Mouse (Mus musculus): ENCODE data around the gene Arl15.

Gene Arl15

DNA sequence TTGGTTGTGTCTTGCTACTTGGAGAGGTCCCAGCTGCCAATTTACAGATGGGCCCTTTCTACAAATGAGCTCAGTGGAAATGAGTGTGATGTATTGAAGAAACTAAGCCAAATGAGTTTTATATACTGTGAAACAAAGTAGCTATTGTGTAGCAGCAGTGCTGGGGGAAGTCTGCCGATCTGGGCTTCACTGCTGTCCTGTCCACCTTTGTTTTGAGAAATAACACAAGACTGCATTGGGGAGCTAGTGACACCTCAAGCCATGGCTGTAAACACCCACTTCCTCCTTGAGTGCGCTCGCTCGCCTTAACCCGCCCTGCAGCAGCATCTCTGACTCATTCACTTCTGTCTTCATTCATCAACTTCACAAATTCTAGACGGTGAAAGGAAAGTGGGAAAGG is 189.3 kb downstream of the Arl15 start:
- peak in 1 of 2 experiments; percentile 47 for DNase-seq (ENCODE audit: low spot score in 2 of 2)

DNA sequence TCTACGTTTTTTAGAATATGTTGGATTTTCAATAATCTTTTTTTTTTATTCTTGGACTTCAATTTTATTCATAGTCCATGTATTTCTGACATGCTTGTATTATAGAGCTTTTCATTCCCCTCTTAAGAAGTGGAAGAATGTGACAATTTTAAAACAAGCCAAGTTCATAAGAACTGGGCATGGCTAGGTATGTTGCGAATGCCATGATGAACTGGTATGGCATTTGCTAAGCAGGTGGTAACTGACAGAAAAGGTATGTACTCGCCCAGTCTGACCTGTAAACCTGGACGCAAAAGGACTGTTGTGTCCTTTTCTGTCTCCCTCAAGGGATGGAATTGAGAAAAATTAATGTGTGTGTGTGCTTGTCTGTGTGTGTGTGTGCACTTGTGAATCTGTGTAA is 190.2 kb downstream of the Arl15 start:
- peak in 1 of 2 experiments; percentile 17 for DNase-seq (ENCODE audit: low spot score in 2 of 2)

DNA sequence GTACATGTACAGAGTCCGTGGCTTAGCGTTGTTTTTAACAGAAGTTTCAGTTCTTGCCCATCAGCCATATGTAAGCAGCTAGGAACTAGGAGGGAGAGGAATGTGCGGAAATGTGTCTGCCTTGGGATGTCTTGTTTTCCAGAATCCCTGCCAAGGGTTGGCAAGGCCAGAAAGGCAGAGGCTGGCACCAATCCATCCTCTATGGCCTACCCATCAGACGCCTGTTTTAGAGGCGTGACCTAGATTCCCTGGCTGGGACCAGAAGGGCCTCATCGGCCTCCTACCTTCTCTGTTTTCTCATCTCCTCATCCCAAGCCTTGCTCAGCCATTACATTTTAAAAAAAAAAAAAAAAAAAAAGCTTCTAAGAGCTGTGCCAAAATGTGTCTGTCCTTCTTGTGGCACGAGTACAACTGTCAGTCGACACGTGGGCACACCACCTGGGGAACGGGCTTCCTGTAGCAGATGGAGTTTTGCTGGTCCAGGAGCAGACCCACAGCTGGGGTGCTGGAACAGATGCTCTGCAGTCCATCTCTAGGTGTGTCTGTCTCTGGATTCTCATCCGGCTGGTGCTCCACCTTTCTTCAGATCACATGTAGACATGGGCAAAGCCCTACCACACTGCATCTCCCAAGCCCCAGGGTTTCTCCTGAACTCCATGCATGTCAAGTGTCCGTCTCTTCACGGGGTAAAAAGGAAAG is 192.7 kb downstream of the Arl15 start:
- peak in 1 of 2 experiments; percentile 52 for DNase-seq (ENCODE audit: low spot score in 2 of 2)

DNA sequence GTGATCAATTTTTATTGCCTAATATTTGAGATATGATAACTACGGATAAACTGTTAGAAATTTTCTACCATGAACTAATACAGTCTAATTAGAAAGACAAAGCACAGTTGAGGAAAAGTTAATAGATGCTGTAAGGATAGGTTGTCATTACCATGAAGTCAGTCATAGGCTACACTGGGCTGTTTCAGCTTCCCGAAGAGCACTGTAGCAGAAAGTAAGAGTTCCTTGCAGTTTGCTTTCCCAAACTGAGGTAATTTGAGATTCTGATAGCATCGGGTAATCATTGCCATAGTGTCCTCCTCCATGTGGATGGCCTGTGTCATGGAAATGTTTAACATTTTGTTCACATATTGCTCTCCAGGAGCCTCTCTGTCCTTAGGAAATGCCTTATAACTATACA is 195.9 kb downstream of the Arl15 start:
- DNase-seq (ENCODE audit: low spot score in 2 of 2) = no peak

DNA sequence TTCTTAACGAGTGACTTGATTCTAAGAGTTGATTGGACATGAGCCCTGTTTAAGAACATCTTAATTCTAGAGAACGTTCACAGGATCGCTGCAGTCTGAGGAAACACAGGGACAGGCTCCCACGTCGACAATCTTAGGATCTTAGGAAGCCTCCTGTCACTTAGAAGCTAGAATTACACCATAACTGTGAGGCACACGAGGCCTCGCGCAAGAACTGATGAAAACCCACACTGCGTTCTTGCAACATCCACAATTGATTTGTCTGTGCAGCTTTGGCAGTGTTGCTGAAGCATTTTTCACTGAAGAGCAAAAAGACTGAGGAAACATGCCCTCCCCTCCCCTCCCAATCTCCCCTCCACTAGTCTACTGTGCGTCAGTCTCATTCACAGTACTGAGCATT is 196.4 kb downstream of the Arl15 start:
- peak in 1 of 2 experiments; percentile 36 for DNase-seq (ENCODE audit: low spot score in 2 of 2)

- peak in 1 of 2 experiments; percentile 11 for DNase-seq (ENCODE audit: low spot score in 2 of 2)
Measured at GRCm38 (mm10) chr13:113993066-113993465, 198.8 kb downstream of the Arl15 start.

DNA sequence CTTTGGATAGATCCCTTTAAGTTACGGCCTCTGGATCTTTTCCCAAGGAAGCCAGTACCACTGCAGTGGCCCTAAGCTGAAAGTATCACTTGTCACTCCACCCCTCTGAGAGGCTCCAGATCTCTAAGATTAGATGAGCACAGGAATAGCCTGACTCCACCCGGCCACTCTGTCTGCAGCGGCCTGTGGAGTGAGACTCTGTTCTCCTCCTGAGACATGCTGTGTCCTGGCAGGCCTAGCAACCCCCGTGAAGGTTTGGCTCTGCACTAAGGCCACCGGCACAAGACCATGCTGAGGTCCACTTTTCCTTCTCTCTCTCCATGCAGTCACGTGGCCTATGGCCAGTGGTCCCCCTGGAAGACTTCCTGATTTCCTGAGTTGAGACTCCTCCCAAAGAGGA is 200.3 kb downstream of the Arl15 start:
- peak in 1 of 2 experiments; percentile 56 for DNase-seq (ENCODE audit: low spot score in 2 of 2)

- peak in 1 of 2 experiments; percentile 8 for DNase-seq (ENCODE audit: low spot score in 2 of 2)
Measured at GRCm38 (mm10) chr13:113995490-113996236, 201.4 kb downstream of the Arl15 start.

DNA sequence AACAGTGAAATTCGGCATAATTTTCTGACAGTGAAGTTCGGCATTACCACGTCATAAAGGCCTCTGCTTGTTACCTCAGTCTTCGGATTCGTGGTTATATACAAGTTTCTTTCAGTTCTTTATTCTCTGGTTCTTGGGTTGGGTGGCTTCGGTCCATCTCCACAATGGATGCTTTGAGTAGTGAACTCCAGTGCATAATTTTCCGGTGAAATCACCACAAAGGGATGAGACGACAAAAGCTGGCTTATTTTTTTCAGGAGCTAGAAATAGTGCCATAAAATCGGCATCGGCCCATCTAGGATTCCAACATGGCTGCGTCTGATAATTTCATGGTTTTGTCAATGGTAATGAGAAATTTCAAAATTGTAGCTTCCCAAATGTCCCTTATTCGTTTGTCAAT is 204.5 kb downstream of the Arl15 start:
- DNase-seq (ENCODE audit: low spot score in 2 of 2) = no peak

GRCm38 (mm10) chr13:114003463-114003862 is 209.2 kb downstream of the Arl15 start:
- DNase-seq (ENCODE audit: low spot score in 2 of 2) = no peak

DNA sequence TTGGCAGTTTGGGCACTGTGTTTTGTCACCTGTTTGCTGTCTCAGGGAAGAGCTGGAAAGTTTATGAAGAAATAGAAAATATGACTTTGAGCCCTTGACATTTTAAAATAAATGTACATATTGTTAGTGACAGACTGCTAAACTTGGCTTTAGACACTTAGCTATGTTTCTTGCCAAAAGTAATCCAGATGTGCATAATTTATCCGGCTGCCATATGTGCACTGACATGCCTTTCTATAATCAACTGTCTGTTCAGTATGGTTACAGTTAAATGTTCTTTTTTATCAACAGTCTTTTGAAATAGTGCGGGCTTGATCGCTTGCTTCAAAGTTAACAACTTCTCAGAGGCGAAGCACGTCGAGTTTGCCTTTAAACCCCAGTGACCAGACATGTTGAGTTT is 209.9 kb downstream of the Arl15 start:
- DNase-seq (ENCODE audit: low spot score in 2 of 2) = no peak

GRCm38 (mm10) chr13:114009786-114010185 is 215.5 kb downstream of the Arl15 start:
- no peak for DNase-seq (ENCODE audit: low spot score in 2 of 2)

DNA sequence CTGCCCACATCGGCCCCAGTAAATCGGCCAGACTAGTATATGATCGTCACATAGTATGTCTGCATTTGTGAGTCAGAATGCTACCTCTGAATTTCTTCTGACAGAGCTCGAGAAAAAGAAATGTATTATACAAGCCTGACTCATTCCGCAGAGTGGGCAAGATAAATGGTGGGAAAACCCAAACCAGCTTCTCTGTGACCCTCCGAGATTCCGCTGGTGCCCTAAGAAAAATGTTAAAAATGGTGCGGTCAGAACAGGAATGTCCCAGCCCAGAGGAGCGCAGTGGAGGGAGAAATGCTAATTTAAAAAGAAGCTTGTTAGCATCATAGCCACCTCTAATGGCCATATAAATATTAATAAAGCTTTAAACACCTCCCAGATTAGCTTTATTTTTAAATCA is 216.2 kb downstream of the Arl15 start:
- DNase-seq (ENCODE audit: low spot score in 2 of 2) = no peak

DNA sequence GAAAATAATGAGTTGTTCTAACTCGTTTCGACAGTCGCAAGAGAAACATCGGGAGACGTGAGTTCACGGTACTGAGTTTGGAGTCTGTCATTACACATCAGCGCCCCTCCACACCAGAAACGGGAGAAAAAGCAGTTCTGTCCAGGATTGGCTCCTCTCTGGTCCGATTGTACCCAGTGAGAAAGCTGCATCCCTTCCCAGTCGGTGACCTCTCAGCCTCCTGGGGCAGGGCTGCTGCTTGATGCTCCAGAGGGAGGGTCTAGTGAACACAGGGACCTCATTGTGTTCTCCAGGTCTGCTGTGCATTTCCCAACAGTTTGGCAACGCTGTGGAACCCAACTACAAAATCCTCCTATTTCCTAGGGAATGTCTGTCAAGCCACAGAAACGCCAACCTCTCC is 216.7 kb downstream of the Arl15 start:
- DNase-seq (ENCODE audit: low spot score in 2 of 2) = no peak

DNA sequence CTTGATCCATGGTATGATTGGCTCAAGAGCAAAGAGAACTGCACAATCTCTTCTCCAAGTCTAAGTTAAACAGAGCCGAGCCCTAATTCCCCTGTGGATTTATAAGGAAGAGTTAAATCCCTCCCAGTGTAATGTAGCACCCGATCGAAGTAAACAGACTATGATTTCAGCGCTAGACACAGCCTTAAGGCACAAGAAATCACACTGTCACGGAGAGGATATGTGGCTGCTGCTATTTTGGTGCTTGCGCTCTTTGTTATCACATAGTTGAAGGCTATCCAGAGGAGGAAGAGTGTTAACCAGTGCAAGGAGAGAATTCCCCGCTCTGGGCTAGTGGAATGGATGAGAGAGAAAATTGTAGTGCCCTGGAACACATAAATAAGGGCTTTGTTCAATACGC is 223.6 kb downstream of the Arl15 start:
- DNase-seq (ENCODE audit: low spot score in 2 of 2) = no peak

DNA sequence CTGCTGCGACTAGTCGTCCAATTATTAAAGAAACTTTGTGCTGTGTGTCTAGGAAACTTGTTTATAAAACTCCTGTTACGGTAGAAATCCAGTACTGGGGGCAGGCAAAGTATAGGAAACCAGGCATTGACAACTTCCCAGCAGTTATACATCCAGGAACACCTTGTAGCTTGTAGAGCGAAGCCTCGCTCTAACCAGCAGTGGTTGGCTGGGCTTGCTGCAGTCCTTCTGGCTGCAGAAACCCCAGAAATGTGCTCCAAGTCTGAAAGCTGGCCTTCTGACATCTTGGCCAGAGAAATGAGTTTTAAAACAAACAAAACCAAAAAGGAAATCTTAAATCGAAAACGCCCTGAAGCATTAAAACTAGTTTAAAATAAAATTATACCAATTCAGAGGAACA is 229.2 kb downstream of the Arl15 start:
- no peak for DNase-seq (ENCODE audit: low spot score in 2 of 2)

DNA sequence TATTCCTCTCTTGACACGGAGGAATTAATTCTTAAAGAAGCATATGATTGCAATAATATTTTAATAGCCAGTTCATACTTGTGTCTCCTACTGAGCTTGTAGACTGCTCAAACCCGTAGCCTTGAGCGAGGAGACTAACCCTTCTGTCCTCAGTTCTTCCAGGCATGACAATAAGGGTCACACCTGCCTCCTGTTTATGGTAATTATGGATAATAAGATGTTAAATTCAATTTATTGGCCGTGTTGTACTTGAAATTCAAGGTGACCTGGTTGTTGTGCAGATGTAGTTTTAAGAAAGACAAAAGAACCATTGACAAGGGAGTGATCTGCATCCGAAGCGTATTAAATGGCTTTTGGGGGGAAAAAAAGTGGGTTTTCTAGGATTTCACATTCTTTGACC is 232.0 kb downstream of the Arl15 start:
- no peak for DNase-seq (ENCODE audit: low spot score in 2 of 2)

DNA sequence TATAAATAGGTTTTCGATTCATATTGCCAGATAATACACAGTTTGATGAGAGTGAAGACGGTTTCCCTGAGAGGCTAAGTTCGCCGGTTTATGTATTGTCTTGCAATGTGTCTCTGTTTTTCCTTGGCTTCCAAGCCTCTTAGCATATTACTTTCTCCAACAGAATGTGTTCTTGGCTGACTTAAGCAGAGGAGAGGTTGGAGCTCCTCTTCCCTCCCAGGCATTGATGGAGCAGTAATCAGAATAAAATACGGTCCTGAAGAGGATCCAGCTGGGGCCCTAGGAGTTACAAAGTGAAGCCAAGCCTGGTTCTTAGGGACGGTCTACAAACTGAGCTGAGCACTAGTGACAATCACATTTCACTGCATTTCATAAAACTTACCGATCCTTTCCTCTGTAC is 232.4 kb downstream of the Arl15 start:
- no peak for DNase-seq (ENCODE audit: low spot score in 2 of 2)

DNA sequence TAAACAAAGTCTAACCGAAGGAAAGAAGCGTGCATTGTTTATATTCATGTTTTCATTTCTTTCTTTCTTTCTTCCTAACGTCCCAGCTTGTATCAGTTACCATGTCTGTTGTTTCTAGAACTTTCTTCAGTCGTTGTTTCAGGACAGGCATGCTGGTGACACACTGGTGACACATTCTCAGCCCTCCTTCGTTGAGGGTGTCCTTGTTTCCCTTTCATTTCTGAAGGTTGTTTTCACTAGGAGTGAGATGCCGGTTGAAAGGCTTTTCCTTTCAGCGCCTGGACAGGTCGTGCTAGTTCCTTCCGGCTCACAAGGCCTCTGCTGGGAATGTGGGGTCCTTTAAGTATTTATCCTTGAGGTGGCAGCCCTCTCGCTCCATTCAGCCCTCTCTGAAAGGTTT is 253.8 kb downstream of the Arl15 start:
- no peak for DNase-seq (ENCODE audit: low spot score in 2 of 2)

DNA sequence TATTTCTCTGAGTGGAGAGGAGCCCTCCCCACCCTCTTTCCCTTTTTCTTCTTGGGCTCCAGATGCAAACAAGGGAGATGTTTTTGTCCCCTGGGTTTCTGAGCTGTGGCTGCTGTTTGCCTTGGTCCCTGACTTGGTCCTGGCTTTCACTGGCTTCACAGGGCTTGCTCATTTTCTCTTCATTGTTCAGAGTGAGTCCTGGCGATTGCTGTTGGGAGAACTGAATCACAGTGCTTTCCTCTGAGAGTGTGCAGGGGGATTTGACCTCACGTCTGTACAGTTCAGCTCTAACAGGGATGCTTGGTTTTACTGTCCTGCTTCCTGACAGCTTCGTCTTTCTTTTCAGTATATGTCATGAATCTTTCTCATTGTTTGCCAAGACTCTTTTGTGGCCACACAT is 254.4 kb downstream of the Arl15 start:
- DNase-seq (ENCODE audit: low spot score in 2 of 2) = no peak

GRCm38 (mm10) chr13:114051151-114051850 is 257.0 kb downstream of the Arl15 start:
- no peak for DNase-seq (ENCODE audit: low spot score in 2 of 2)

DNA sequence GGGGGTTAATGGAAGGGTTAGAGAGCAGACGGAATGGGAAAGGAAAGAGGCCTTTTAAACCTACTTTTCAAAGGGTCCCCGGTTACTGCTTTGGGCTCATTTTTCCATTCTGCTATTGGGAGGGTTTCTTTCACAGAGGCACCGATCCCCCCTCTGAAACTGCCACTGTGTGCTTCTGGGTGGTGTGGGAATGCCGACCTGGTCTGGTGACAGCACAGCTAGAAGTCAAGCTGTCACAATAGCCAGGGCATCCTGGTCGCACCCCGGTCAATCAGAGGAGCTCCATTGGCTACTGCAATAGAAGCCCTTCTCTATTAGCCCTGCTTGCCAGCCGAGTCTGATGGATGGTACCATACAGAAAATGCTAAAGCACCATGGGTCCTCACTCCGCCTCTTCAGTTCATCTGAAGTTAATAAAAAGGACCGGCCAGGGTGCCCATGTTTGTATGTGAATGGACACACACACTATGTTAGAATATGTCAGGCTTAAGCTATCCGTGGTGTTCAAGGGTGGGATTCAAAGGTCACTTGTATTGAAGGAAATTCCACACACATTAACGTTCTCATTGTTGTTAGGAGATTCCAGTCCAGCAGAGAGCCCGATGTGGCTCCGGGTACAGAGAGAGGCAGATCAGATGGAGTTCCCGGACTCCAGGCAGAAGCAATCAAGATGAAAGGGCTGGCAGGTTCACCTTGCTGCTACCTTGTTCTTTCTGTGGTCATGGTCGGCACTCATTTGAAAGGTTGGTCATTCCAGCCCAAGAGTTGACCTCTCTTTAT is 258.3 kb downstream of the Arl15 start:
- no peak for DNase-seq (ENCODE audit: low spot score in 2 of 2)

Data from spleen, postnatal 4 days (tissue).